Mouse (Mus musculus): ENCODE measurements around the gene 4930524B15Rik. TPM values are rescaled to one million over a fixed set of nuclear protein-coding genes. Genes with fewer than 3 reads are reported as not detected.
"Not testable (repeated sequence)": the region's sequence is repeated elsewhere in the genome, so short reads cannot be mapped to it uniquely, and the experiment has no call there.

Gene 4930524B15Rik
- total RNA-seq, 1 experiment from 2014 or later, result not detected

GRCm38 (mm10) chr11:31981830-31982229 is 16.4 kb downstream of the 4930524B15Rik start:
- ATAC-seq (ENCODE audit: extremely low read depth, insufficient number of reproducible peaks, low FRiP score, poor library complexity, severe bottlenecking), result no peak

- ATAC-seq (ENCODE audit: extremely low read depth, insufficient number of reproducible peaks, low FRiP score, poor library complexity, severe bottlenecking), result not testable (repeated sequence)
Measured at GRCm38 (mm10) chr11:31982247-31982943, 17.0 kb downstream of the 4930524B15Rik start.

- no peak for ATAC-seq (ENCODE audit: extremely low read depth, insufficient number of reproducible peaks, low FRiP score, poor library complexity, severe bottlenecking)
Measured at GRCm38 (mm10) chr11:31983249-31983648, 17.9 kb downstream of the 4930524B15Rik start.

DNA sequence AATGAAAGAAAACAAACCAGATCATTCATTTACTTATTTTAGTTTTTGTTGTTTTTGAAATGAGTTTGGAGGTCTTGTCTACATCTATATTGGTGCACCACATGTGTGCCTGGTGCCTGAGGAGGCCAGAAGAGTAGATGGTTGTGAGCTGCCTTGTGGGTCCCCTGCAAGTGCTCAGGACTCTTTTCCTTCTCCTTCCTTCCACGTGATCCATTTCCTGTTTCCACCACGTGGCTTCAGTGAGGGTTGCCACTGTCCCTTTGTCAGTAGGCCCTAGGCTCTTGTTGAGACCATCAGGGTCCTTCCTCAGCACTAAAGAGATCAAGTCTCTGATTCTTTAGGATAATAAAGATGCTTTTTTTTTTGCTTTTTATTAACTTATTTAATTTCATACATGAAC is 19.4 kb downstream of the 4930524B15Rik start:
- no peak for ATAC-seq (ENCODE audit: extremely low read depth, insufficient number of reproducible peaks, low FRiP score, poor library complexity, severe bottlenecking)

DNA sequence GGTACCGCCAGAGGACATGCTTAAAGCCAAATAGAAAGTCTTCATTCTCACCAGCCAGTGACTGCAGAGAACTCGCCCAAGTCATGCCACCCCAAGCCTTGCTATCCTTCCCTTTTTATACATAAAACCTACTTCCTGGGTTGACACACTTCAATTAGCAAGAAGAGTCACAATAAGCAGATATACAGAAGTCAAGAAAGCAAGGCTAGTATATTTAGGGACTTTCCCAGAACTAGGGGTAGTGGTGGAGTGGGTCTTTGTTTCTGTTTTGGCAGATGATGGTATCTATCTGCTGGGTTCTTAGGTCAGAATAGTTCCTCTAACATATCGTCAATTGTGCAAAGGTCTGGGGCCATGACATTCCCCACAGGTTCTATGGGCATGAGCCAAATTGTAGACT is 27.1 kb downstream of the 4930524B15Rik start:
- ATAC-seq (ENCODE audit: extremely low read depth, insufficient number of reproducible peaks, low FRiP score, poor library complexity, severe bottlenecking), result no peak

- no peak; the same call in 1 of the 2 replicates for ATAC-seq (ENCODE audit: extremely low read depth, insufficient number of reproducible peaks, low FRiP score, poor library complexity, severe bottlenecking)
Measured at GRCm38 (mm10) chr11:31999716-32000115, 34.3 kb downstream of the 4930524B15Rik start.

GRCm38 (mm10) chr11:32000281-32000680 is 34.9 kb downstream of the 4930524B15Rik start, which contains the start of gene Nsg2:
Gene Nsg2, plus strand, starts transcription at chr11:32000463.
- peak; percentile 61; the same call in 1 of the 2 replicates for ATAC-seq (ENCODE audit: extremely low read depth, insufficient number of reproducible peaks, low FRiP score, poor library complexity, severe bottlenecking)

- ATAC-seq (ENCODE audit: extremely low read depth, insufficient number of reproducible peaks, low FRiP score, poor library complexity, severe bottlenecking), result no peak
Measured at GRCm38 (mm10) chr11:32001181-32001910, 36.0 kb downstream of the 4930524B15Rik start.

GRCm38 (mm10) chr11:32002670-32003072 is 37.3 kb downstream of the 4930524B15Rik start:
- ATAC-seq (ENCODE audit: extremely low read depth, insufficient number of reproducible peaks, low FRiP score, poor library complexity, severe bottlenecking), result no peak

GRCm38 (mm10) chr11:32008049-32008448 is 42.7 kb downstream of the 4930524B15Rik start:
- not testable (repeated sequence) for ATAC-seq (ENCODE audit: extremely low read depth, insufficient number of reproducible peaks, low FRiP score, poor library complexity, severe bottlenecking)

- ATAC-seq (ENCODE audit: extremely low read depth, insufficient number of reproducible peaks, low FRiP score, poor library complexity, severe bottlenecking), result no peak
Measured at GRCm38 (mm10) chr11:32008852-32009251, 43.5 kb downstream of the 4930524B15Rik start.

GRCm38 (mm10) chr11:32009961-32010662 is 44.7 kb downstream of the 4930524B15Rik start:
- no peak for ATAC-seq (ENCODE audit: extremely low read depth, insufficient number of reproducible peaks, low FRiP score, poor library complexity, severe bottlenecking)

GRCm38 (mm10) chr11:32010663-32010970 is 45.2 kb downstream of the 4930524B15Rik start:
- ATAC-seq (ENCODE audit: extremely low read depth, insufficient number of reproducible peaks, low FRiP score, poor library complexity, severe bottlenecking), result no peak

- 0 out of 2 replicates have a peak, but pooled peaks have one; percentile 21 for ATAC-seq (ENCODE audit: extremely low read depth, insufficient number of reproducible peaks, low FRiP score, poor library complexity, severe bottlenecking)
Measured at GRCm38 (mm10) chr11:32011867-32012603, 46.6 kb downstream of the 4930524B15Rik start.

DNA sequence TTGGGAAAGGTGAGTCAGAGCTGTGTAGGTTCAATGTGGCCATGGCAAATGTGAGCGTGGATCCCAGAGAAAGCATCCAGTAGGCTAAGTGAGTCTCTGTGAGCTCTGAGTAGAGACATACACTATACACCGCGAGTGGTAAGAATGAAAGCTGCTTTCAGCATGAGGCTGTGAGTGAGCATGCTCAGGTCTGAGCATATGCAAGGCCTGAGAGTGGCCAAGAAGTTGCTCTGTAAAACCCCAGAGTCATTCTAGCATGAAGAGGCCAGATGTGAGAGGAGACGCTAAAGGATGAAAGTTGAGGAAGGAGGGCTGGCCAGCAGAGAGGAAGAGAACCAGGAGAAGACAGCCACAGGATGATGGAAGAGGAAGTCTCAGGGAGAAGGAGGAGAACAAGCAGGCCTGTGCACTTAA is 47.6 kb downstream of the 4930524B15Rik start:
- ATAC-seq (ENCODE audit: extremely low read depth, insufficient number of reproducible peaks, low FRiP score, poor library complexity, severe bottlenecking), result no peak

- ATAC-seq (ENCODE audit: extremely low read depth, insufficient number of reproducible peaks, low FRiP score, poor library complexity, severe bottlenecking), result no peak
Measured at GRCm38 (mm10) chr11:32013561-32013960, 48.2 kb downstream of the 4930524B15Rik start.

GRCm38 (mm10) chr11:32018201-32018600 is 52.8 kb downstream of the 4930524B15Rik start:
- no peak for ATAC-seq (ENCODE audit: extremely low read depth, insufficient number of reproducible peaks, low FRiP score, poor library complexity, severe bottlenecking)

DNA sequence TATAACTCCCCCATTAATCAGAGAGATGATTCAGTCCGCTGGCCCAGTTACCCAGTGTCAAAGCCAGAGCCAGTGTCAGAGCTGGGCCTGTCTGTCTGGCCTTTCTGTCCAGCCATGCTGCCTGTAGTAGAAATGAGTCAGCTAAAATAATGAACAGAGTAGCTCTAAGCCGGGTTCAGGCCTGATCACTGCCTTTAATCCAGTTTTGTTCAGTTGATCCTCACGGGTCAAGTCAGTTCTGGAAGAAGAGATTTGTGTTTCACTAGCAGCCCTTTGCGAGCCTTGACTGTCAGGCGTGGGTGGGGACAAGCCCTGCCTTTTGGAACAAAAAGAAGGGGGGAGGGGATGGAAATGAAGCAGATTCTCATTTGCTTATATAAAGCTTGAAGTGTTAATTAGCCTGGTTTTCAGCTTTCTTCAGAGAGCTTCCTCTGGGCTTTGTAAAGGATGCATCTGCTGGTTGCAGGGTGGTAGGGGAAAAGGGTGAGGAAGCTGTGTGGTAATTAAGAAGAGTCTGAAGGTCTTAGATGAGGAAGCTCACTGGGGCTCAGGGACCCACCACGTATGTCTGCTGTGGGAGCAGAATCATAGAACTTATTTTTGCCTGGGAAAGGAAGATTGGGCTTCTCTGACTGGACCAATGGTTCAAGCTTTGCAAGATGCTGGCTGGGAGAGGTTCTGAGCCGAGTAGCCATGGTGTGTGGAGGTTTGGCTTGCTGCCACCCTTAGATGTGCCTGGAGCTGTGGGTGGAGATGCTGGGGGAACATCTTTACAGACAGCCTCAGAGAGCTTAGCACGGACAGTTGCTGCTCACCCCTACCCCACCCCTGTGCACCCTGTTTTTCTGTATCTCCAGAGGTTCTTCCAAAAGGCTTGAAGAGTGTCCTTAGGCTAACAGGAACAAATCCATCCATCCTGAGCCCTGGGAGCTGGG is 54.9 kb downstream of the 4930524B15Rik start:
- ATAC-seq (ENCODE audit: extremely low read depth, insufficient number of reproducible peaks, low FRiP score, poor library complexity, severe bottlenecking), result no peak
